Comparison of ENCODE assay signal across 8 mouse cellular contexts in genomic region chr7:4124315-4124759, GRCm38 (mm10). TPM values are rescaled to one million over a fixed set of nuclear protein-coding genes. Genes with fewer than 3 reads are reported as not detected.
DNase-seq lines count a peak whose midpoint lies in the region; ATAC-seq lines count a peak whose summit lies in the region.

No protein-coding gene starts in this region.

- no peaks in the 10 kb centered on the region for H3K36me3 ChIP-seq in stomach, embryonic 14.5 days (ENCODE audit: control insufficient read depth, insufficient read depth, low read length)

- peaks cover 7% of the 10 kb centered on the region; the same call in 1 of the 2 replicates for H3K4me1 ChIP-seq in stomach, embryonic 14.5 days (ENCODE audit: control insufficient read depth, insufficient read depth, low read length)

- no peaks in the 10 kb centered on the region for H3K9me3 ChIP-seq in stomach, embryonic 14.5 days (ENCODE audit: control insufficient read depth, low read depth, low read length)

- WGBS in stomach, embryonic 14.5 days: under 1% methylated on average over 10 of the region's 10 CpGs

- peak; percentile 20 for DNase-seq in spleen, adult 12 weeks (ENCODE audit: low spot score)
- DNase-seq in spleen, postnatal 4 days (ENCODE audit: low spot score in 2 of 2): no peak
- DNase-seq in cerebellum, postnatal 14 days: peak; percentile 84 to 86
- peak; percentile 63 to 77 for DNase-seq in frontal cortex, postnatal 25 days (ENCODE audit: low spot score in 2 of 2)
- peak; percentile 86 for DNase-seq in left cerebral cortex, adult 11 months (ENCODE audit: low spot score)
- DNase-seq in mesoderm, embryonic 11.5 days (ENCODE audit: low read depth, low spot score): peak; percentile 85
- DNase-seq in urinary bladder, postnatal 25 days (ENCODE audit: low spot score): no peak

- no peak overlapping the region for H3K9ac ChIP-seq in stomach, embryonic 14.5 days (replicated peaks; ENCODE audit: low read depth, low read length)

- no peak overlapping the region for H3K4me3 ChIP-seq in stomach, embryonic 14.5 days (ENCODE audit: low read depth, low read length)

- H3K27me3 ChIP-seq in stomach, embryonic 14.5 days (ENCODE audit: control insufficient read depth, insufficient read depth, low read length): 0 out of 2 replicates have a peak, but pooled peaks cover 5% of the 10 kb centered on the region

- peak; percentile 51; the same call in 1 of the 2 replicates for ATAC-seq in stomach, embryonic 14.5 days (ENCODE audit: insufficient number of reproducible peaks, insufficient read depth, low FRiP score, low read depth)

- H3K27ac ChIP-seq in stomach, embryonic 14.5 days (ENCODE audit: low read length): peak overlapping the region; percentile 6; the same call in 1 of the 2 replicates

- peak overlapping the region; percentile 8; the same call in 1 of the 2 replicates for H3K4me2 ChIP-seq in stomach, embryonic 14.5 days (replicated peaks; ENCODE audit: low read depth, low read length)

RNA-seq across cellular contexts. Expression of gene Ttyh1, which starts 5.1 kb away (rescaled TPM):
- polyA plus RNA-seq in stomach, embryonic 14.5 days (2014; fragmentation: Nextera tagmentation; extraction: Ambion mirVana): 8.2 TPM in 2 replicates

RNA-seq across cellular contexts. Expression of gene Leng8, which starts 12.5 kb away (rescaled TPM):
- polyA plus RNA-seq in stomach, embryonic 14.5 days (2014; fragmentation: Nextera tagmentation; extraction: Ambion mirVana): 58.7 and 62.3 TPM in 2 replicates

RNA-seq across cellular contexts. Expression of gene Leng9, which starts 25.8 kb away (rescaled TPM):
- 1.9 and 3.9 TPM in 2 replicates for polyA plus RNA-seq in stomach, embryonic 14.5 days (2014; fragmentation: Nextera tagmentation; extraction: Ambion mirVana)

RNA-seq across cellular contexts. Expression of gene Cdc42ep5, which starts 40.3 kb away (rescaled TPM):
- polyA plus RNA-seq in stomach, embryonic 14.5 days (2014; fragmentation: Nextera tagmentation; extraction: Ambion mirVana): 71.6 and 76.7 TPM in 2 replicates

Comparison
In these comparisons a context has a peak if more than half of its experiments do, and no peak if none do; other contexts are left out.
1. DNase-seq: peak in spleen, adult 12 weeks (single experiment), cerebellum, postnatal 14 days (2 of 2), frontal cortex, postnatal 25 days (2 of 2), left cerebral cortex, adult 11 months (single experiment) and mesoderm, embryonic 11.5 days (single experiment); none in spleen, postnatal 4 days (0 of 2) and urinary bladder, postnatal 25 days (single experiment).